Mouse (Mus musculus) spleen, postnatal 10 days (tissue): ENCODE measurements around the gene Pclo.
"Not testable (repeated sequence)": the region's sequence is repeated elsewhere in the genome, so short reads cannot be mapped to it uniquely, and the experiment has no call there.

Experiments
- DNase-seq, 2 experiments: peaks; one replicate each; pipeline ENCODE4 v3.0.0; 2021 to 2022; ENCODE audit warnings: low spot score in 2 of 2

The Pclo gene

DNA sequence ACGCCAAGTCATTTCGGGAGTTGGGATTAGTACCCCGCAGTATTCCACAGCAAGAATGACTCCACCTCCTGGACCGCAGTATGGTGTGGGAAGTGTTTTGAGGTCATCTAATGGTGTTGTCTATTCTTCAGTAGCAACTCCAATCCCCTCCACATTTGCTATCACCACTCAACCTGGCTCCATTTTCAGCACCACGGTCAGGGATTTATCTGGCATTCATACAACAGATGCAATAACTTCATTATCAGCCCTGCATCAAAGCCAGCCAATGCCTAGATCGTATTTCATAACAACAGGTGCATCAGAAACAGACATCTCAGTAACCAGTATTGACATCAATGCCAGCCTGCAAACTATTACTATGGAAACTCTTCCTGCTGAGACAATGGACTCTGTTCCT, 165.7 kb downstream of the Pclo start:
- no peak for DNase-seq

GRCm38 (mm10) chr5:14691995-14692394, 177.3 kb downstream of the Pclo start:
- DNase-seq, result no peak

GRCm38 (mm10) chr5:14696745-14697144, 182.0 kb downstream of the Pclo start:
- DNase-seq, result no peak

DNA sequence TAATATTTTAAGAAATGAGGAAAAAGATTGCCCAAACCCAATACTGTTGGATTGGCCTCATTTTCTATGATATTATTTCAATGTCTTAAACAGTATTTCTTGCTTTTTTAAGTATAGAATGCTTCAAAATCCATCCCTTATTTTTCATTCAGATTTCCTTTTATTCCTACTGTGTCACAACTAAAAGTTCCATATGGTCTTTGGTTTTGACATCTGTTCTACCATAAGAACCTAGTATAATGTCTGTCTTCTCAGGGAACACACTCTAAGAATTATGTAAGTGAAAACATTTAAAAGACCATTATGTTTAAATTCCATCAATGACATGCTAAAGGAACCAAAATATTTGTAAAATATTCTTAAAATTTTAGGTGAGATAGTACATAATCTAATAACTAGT, 186.2 kb downstream of the Pclo start:
- no peak for DNase-seq

GRCm38 (mm10) chr5:14705423-14705822, 190.7 kb downstream of the Pclo start:
- no peak for DNase-seq

- no peak for DNase-seq
Observed at GRCm38 (mm10) chr5:14707311-14707710, 192.6 kb downstream of the Pclo start.

- DNase-seq, result no peak
Observed at GRCm38 (mm10) chr5:14723576-14723975, 208.9 kb downstream of the Pclo start.

- no peak for DNase-seq
Observed at GRCm38 (mm10) chr5:14728676-14729253, 214.0 kb downstream of the Pclo start.

- no peak for DNase-seq
Observed at GRCm38 (mm10) chr5:14750882-14751281, 236.2 kb downstream of the Pclo start.

GRCm38 (mm10) chr5:14766686-14767085, 252.0 kb downstream of the Pclo start:
- DNase-seq, result no peak

- no peak for DNase-seq
Observed at GRCm38 (mm10) chr5:14782362-14783082, 267.8 kb downstream of the Pclo start.

- no peak for DNase-seq
Observed at GRCm38 (mm10) chr5:14793891-14794290, 279.2 kb downstream of the Pclo start.

DNA sequence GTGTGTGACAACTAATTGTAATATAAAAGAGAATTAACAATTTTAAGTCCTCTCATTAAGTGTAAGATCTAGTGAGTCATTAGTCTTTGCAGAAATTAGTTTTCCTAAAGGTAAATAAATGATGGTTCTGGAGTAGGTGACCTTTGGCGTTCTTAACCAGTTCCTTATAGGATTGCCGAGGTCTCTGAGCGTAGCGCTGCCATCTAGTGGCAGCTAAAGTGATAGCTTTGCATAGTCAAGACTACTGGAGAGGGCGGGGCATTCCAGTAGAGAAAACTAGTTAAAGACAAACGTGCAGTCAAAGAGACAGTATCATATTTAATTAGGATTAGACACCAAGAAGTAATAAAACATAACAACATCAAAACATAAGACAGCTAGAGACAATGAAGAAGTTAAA, 292.4 kb downstream of the Pclo start:
- DNase-seq, result peak in 1 of 2 experiments; percentile 11

DNA sequence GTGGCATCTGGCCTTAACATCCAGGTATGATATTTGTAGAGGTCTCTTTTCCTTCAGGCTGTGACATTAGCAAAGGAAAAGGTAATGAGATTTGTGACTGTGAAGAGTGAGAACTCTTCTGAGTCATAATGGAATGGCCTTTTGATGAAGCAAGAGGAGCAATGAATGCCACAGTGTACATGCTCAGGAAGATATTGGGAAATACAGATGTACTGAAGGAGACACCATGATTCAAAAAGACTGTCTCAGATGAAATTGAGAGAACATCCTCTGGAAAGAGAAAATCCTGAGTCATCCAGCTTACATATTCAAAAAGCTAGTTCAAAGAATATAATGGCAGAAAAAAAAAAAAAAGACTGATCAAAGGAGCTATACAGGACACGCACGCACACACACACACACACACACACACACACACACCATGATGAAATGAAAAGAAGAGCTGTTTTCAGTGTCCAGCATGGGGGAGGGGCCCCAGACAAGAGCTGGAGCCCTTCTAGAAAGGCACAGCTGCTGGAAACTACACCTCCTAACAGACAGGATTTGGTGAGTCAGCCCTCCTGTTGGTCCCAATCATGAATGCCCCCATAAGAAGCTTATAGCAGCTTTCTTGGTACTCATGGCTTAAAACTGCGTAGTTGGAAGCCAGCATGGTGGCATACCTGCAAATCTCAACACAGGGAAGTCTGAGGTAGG, 318.6 kb downstream of the Pclo start:
- DNase-seq, result no peak

DNA sequence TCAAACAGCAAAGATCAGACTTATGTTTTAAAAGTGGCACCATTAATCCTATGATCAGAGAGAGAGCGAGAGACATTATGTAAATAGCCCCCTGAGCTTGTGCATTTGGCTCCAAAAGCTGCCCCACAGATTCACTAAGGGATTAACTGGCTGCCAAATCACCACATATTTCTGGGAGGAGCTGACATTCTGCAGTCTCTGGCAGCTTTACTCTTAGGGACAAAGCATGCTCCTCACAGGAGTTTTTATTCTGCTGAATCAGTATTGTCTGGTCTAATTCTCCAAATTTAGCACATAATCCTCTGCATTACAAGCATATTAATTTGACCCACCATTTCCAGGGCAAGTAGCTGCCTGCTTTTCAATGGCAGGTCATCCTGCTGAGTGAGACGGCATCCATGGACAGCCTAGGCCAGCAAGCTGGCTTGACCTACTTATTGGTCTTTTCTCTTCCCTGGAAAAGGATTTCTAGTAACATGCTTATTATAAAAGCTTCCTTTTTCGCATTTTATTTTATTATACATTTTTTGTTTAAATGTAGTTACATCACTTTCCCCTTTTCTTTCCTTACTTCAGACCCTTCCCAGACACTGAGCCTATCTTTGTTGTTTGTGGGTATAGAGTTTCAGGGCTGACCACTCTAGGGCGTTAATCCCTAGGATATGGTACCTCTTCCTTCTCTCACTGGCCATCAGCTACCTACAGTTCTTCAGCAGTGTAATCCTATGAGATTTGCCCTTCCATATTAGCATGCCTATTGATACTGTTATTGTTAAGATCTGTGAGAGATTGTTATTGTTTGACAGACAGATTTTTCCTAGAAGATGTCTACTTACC, 319.7 kb downstream of the Pclo start:
- DNase-seq, result no peak

DNA sequence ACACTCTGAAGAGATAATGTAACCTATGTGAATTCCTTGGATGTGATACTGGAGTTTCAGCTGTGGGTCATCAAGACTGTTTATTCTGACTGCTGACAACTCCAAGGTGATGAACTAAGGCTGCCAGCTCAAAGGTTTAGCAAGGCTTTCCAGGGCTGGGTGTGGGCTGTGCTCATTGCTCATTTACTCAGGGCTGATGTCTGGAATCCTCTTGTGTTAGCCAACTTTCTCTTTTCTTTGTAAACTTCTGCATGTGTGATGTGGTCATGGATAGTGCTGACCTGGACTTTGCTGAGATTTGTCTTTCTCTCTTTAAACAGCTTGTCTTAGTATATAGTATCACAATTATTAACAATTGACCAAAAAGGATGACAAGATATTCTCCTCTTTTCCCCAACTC, 338.9 kb downstream of the Pclo start:
- no peak for DNase-seq

DNA sequence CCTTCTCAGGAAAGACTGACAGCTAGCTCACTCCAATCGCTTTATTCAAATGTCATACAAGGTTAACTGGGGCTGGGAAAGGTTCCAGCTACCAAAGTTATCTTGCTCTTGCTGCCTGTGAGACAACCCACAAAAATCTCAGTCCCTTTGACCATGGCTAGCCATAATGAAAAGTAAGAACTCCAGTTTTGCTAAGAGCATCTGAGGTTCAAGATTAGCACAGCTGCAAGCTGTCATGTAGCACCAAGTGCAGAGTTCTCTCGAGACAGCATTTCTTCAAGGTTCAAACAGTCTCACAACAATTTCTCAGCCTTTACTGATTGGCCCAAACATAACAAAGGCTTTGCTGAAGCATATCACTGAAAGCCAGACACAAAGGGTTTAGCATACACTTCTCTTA, 370.6 kb downstream of the Pclo start:
- not testable (repeated sequence) for DNase-seq

GRCm38 (mm10) chr5:14892242-14892641, 377.5 kb downstream of the Pclo start:
- DNase-seq, result no peak

- not testable (repeated sequence) for DNase-seq
Observed at GRCm38 (mm10) chr5:14903539-14903938, 388.8 kb downstream of the Pclo start.
